Mouse (Mus musculus) thymus, postnatal 25 days (tissue): Measurements from ENCODE around the gene Abcg1.
A peak's percentile ranks its signal among the peaks of the same experiment; 100 is the strongest.

ENCODE experiments used
- DNase-seq: peaks from one replicate; pipeline ENCODE4 v3.0.0; 2022

Abcg1 gene

GRCm38 (mm10) chr17:31042751-31043150, 14.7 kb upstream of the Abcg1 start:
- DNase-seq = no peak

GRCm38 (mm10) chr17:31057891-31058744, 643 bp downstream of the Abcg1 start:
- no peak for DNase-seq

- DNase-seq = peak; percentile 84
Observed at GRCm38 (mm10) chr17:31058745-31059085, 1.2 kb downstream of the Abcg1 start.

- DNase-seq = no peak
Observed at GRCm38 (mm10) chr17:31060196-31060587, 2.7 kb downstream of the Abcg1 start.

GRCm38 (mm10) chr17:31060588-31061345, 3.3 kb downstream of the Abcg1 start:
- DNase-seq = peak; percentile 56

GRCm38 (mm10) chr17:31061346-31062095, 4.0 kb downstream of the Abcg1 start:
- no peak for DNase-seq

- no peak for DNase-seq
Observed at GRCm38 (mm10) chr17:31066058-31066457, 8.6 kb downstream of the Abcg1 start.

GRCm38 (mm10) chr17:31067051-31067450, 9.6 kb downstream of the Abcg1 start:
- peak; percentile 70 for DNase-seq

- no peak for DNase-seq
Observed at GRCm38 (mm10) chr17:31069121-31069520, 11.6 kb downstream of the Abcg1 start.

- DNase-seq = no peak
Observed at GRCm38 (mm10) chr17:31069845-31070244, 12.4 kb downstream of the Abcg1 start.

- no peak for DNase-seq
Observed at GRCm38 (mm10) chr17:31070403-31071185, 13.1 kb downstream of the Abcg1 start.

- DNase-seq = no peak
Observed at GRCm38 (mm10) chr17:31071421-31072301, 14.2 kb downstream of the Abcg1 start.

GRCm38 (mm10) chr17:31072872-31073271, 15.4 kb downstream of the Abcg1 start:
- peak; percentile 35 for DNase-seq

GRCm38 (mm10) chr17:31073273-31074052, 16.0 kb downstream of the Abcg1 start:
- peak; percentile 96 for DNase-seq

- DNase-seq = peak; percentile 32
Observed at GRCm38 (mm10) chr17:31074053-31074590, 16.6 kb downstream of the Abcg1 start.

- DNase-seq = peak; percentile 55
Observed at GRCm38 (mm10) chr17:31074666-31075065, 17.2 kb downstream of the Abcg1 start.

- DNase-seq = no peak
Observed at GRCm38 (mm10) chr17:31075471-31075870, 18.0 kb downstream of the Abcg1 start.

- peak; percentile 67 for DNase-seq
Observed at GRCm38 (mm10) chr17:31077561-31077960, 20.1 kb downstream of the Abcg1 start.

GRCm38 (mm10) chr17:31078581-31078980, 21.1 kb downstream of the Abcg1 start:
- no peak for DNase-seq
